Mouse (Mus musculus) bone marrow macrophage, adult 2 months (primary cell): ENCODE results near the gene Chchd10.

Experiments used
- CTCF ChIP-seq: IDR thresholded peaks from 2 replicates; pipeline ENCODE4 v1.5.1; 2012; ENCODE audit warnings: low read depth, mild to moderate bottlenecking, low read length, moderate library complexity
- POLR2A ChIP-seq: IDR thresholded peaks from 2 replicates; pipeline ENCODE4 v1.6.1; 2012; ENCODE audit warnings: mild to moderate bottlenecking, low read depth, low read length, borderline replicate concordance

- TF ChIP-seq CTCF (no peak), POLR2A (no peak)
These were observed 750 bp upstream of the Chchd10 start for GRCm38 (mm10) chr10:75932081-75932678.
